Mouse (Mus musculus) hindbrain, embryonic 12.5 days (tissue): ENCODE results near the gene Uts2. TPM values are rescaled to one million over a fixed set of nuclear protein-coding genes. Genes with fewer than 3 reads are reported as not detected.

Experiments
- ATAC-seq: fragments of 200-750 bp; cut with Nextera tagmentation; 2 replicates; pipeline ENCODE4 v1.8.0; 2017; ENCODE audit warnings: moderate TSS enrichment; ENCODE audit not compliant: low FRiP score
- H3K27ac ChIP-seq: fragments of 300-500 bp; sonication (generic); 2 replicates; pipeline ENCODE4 v1.5.1; 2016; ENCODE audit warnings: mild to moderate bottlenecking
- H3K27me3 ChIP-seq: fragments of 300-500 bp; sonication (generic); 2 replicates; pipeline ENCODE4 v1.6.1; 2016; ENCODE audit warnings: mild to moderate bottlenecking
- H3K36me3 ChIP-seq: fragments of 300-500 bp; sonication (generic); 2 replicates; pipeline ENCODE4 v1.6.1; 2016; ENCODE audit warnings: mild to moderate bottlenecking
- H3K4me1 ChIP-seq: fragments of 300-500 bp; sonication (generic); 2 replicates; pipeline ENCODE4 v1.6.1; 2016
- H3K4me2 ChIP-seq: fragments of 300-500 bp; sonication (generic); replicated peaks from 2 replicates; pipeline ENCODE4 v1.6.1; 2016; ENCODE audit warnings: mild to moderate bottlenecking
- H3K4me3 ChIP-seq: fragments of 300-500 bp; sonication (generic); 2 replicates; pipeline ENCODE4 v1.5.1; 2016; ENCODE audit warnings: mild to moderate bottlenecking
- H3K9ac ChIP-seq: fragments of 300-500 bp; sonication (generic); 2 replicates; pipeline ENCODE4 v1.6.1; 2016; ENCODE audit warnings: mild to moderate bottlenecking, moderate library complexity
- H3K9me3 ChIP-seq: fragments of 300-500 bp; sonication (generic); replicated peaks from 2 replicates; pipeline ENCODE4 v1.6.1; 2016; ENCODE audit warnings: mild to moderate bottlenecking
- WGBS: fragments of 180-500 bp; shearing (Covaris S2); methylation state at CpG from one replicate; pipeline ENCODE4 v1.1.7; 2016; 5-methylcytosine and 5-hydroxymethylcytosine counted together
- polyA plus RNA-seq: library from polyadenylated mRNA; unstranded; fragments of >200 nt; fragmentation: Nextera tagmentation; extraction: Ambion mirVana; gene quantifications from 2 replicates; pipeline ENCODE4 v1.2.1, GENCODE M21; 2016

Uts2 gene
- polyA plus RNA-seq, 1 experiment from 2014 or later = not detected

DNA sequence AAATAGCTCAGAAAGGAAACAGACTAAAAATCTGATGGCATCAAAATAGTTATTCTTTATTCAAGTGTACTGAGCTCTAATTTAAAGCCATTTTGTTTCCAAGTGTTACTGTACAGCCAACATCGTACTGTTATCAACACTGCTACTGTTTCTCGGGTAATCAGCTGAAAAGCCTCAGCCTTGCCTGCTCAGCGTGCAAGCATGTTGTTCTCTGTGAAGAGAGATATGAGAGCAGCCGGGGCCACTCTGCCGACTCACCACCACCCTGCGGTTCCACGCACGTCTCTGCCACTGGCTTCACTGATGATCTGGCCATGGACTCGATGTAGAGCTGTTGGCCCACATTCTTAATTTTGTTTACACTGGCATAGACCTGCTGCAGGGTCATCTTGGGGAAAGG is 27.3 kb downstream of the Uts2 start:
- Histone ChIP-seq H3K4me2 (no peak overlapping the region), H3K9me3 (no peaks in the 10 kb centered on the region), H3K36me3 (0 out of 2 replicates have a peak, but pooled peaks cover 2% of the 10 kb centered on the region), H3K27me3 (no peaks in the 10 kb centered on the region), H3K9ac (no peak overlapping the region), H3K4me1 (no peaks in the 10 kb centered on the region), H3K4me3 (no peak overlapping the region), H3K27ac (no peak overlapping the region)
- ATAC-seq = no peak
- WGBS = 92% methylated on average over 9 of the region's 9 CpGs

DNA sequence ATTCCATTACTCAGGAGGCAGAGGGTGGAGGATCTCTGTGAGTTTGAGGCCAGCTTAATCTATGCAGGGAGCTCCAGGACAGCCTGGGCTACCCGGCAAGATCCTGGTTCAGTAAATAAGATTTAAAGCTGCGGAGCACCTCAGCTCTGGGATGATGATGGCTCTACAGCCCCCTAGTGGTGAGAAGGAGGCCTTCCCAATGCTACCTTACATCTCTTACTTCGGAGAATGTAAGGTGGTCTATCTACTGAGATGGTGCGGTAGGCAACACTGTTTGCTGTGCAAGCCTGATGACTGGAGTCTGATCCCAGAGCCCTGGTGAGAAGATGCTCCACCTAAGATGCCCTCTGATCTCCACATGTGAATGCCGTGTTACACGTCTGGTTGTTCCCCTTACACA is 30.1 kb downstream of the Uts2 start:
- WGBS = 50% methylated on average over 6 of the region's 6 CpGs

DNA sequence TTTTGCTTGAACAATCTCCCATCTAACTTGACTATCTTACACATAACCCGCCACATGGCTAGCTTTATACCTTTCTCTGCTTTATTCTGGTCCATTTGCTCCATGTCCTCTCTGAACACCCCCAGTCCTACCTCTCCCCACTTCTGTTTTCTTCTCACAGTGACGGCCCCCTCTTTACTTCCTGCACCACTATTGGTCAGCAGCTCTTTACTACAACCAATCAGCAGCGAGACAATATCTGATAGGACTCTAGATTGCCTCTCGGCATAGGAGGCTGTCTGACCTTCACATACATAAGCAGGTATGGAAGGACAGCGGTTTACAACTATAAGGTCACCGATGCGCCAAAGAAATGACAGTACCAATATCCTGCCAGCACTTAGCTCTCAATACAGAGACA is 39.6 kb downstream of the Uts2 start:
- 88% methylated on average over 7 of the region's 7 CpGs for WGBS
- Histone ChIP-seq H3K27me3 (no peaks in the 10 kb centered on the region), H3K9ac (no peak overlapping the region), H3K27ac (no peak overlapping the region), H3K4me1 (no peaks in the 10 kb centered on the region), H3K9me3 (no peaks in the 10 kb centered on the region), H3K4me3 (no peak overlapping the region), H3K4me2 (no peak overlapping the region), H3K36me3 (no peaks in the 10 kb centered on the region)
- ATAC-seq = no peak

More for the DNA sequence above, 30.1 kb downstream of the Uts2 start:
- H3K27ac ChIP-seq = no peak overlapping the region
- H3K9ac ChIP-seq = no peak overlapping the region
- no peak overlapping the region for H3K4me3 ChIP-seq
- no peak for ATAC-seq
- H3K27me3 ChIP-seq = no peaks in the 10 kb centered on the region
- H3K4me2 ChIP-seq = no peak overlapping the region
- H3K36me3 ChIP-seq = 0 out of 2 replicates have a peak, but pooled peaks cover 2% of the 10 kb centered on the region
- no peaks in the 10 kb centered on the region for H3K9me3 ChIP-seq
- H3K4me1 ChIP-seq = no peaks in the 10 kb centered on the region

DNA sequence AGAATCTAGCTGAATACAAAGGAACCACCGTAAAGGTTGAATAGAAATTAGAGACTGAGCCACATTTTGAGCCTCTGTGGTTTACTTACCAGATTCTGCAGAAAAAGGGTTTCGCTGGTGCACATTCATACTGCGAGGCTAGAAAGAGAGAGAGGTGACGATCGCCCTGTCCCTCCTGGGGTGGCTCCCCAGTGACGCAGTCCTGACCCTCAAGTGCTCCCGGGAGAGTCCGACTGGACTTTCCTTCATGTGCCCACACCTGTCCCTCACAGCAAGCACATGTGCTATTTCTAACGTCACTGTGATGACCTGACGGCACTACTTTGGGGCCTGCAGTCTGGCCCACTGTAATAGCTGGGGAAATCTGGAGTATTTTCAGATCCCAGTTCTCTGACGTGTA is 40.9 kb downstream of the Uts2 start:
- Histone ChIP-seq H3K27me3 (no peaks in the 10 kb centered on the region), H3K9ac (no peak overlapping the region), H3K27ac (no peak overlapping the region), H3K36me3 (no peaks in the 10 kb centered on the region), H3K4me3 (no peak overlapping the region), H3K4me1 (no peaks in the 10 kb centered on the region), H3K9me3 (no peaks in the 10 kb centered on the region), H3K4me2 (no peak overlapping the region)
- ATAC-seq = no peak
- WGBS = 89% methylated on average over 11 of the region's 11 CpGs

- ATAC-seq = no peak
- Histone ChIP-seq H3K4me1 (peaks cover 11% of the 10 kb centered on the region), H3K4me3 (no peak overlapping the region), H3K9ac (no peak overlapping the region), H3K9me3 (no peaks in the 10 kb centered on the region), H3K4me2 (no peak overlapping the region), H3K36me3 (no peaks in the 10 kb centered on the region), H3K27me3 (peaks cover 11% of the 10 kb centered on the region; the same call in 1 of the 2 replicates), H3K27ac (no peak overlapping the region)
- 87% methylated on average over 5 of the region's 5 CpGs for WGBS
Measured at GRCm38 (mm10) chr4:151041506-151041905, 44.6 kb downstream of the Uts2 start.

DNA sequence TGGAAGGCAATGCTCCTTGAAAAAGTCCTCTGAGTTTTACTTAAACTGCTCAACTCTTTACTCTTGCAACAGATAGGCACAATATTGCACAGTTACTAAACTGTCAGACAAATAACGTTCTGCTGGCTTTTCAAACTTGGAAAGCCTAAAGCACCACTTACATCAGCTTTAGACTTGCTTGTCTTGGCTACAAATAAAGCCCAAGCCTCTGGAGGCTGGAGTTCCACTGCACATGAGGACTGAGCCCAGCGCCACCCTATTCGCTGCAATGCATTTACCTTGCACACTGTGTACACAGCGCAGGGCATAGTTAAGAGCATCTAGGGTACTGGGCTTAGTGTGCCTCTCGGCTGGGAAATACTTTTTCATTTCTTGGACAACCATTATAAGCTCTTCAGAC is 46.4 kb downstream of the Uts2 start:
- Histone ChIP-seq H3K9ac (no peak overlapping the region), H3K9me3 (no peaks in the 10 kb centered on the region), H3K4me1 (peaks cover 11% of the 10 kb centered on the region), H3K4me3 (peak overlapping the region; percentile 54; the same call in 1 of the 2 replicates), H3K36me3 (peaks cover 5% of the 10 kb centered on the region; the same call in 1 of the 2 replicates), H3K27ac (no peak overlapping the region), H3K27me3 (peaks cover 11% of the 10 kb centered on the region; the same call in 1 of the 2 replicates), H3K4me2 (peak overlapping the region; percentile 92)
- 53% methylated on average over 5 of the region's 5 CpGs for WGBS
- ATAC-seq = no peak

DNA sequence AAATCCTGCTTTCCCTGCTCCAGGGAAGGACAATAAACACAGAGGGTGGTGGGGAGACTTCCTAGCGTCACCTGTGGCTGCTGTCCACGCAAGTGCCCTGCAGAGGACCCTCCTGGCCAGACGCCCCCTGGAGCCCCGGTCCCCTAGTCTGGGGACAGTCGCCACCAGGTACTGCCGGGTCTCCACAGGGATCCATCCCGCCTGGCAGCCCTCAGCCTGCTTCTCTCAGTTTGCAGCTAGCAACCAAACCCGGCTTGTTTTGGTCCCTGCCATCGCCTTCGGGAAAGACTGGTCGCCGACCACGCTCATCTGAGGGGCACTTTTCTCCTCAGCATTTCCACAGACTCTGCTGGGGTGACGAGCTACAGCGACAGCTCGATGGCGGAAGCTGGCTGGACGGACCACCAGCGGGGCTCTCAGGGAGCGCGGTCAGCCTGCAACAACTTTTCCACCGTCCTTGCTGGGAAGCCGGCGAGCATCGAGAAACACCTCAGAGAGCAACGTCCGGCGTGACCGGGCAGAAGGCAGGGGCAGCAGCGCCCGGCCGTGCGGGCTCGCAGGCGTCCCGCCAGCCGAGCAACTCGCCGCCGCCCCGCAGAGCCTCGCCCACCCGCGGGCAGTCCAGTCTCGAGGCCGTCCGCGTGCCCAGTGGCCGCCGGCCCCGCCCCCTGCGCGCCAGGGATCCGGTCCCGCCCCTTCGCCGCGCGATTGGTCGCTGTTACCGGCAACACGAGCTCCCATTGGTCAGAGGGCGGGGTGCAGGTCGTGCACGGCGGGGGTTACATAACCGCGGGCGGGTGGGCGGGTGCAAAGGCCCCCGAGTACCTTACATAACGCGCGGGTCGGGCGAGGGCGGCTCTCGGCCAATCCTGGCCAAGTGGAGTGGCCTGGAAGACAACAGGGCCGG is 47.4 kb downstream of the Uts2 start, which contains the start of gene Per3:
TSS of gene Per3 (minus strand) at position 629 of the 907 bp plus-strand sequence.
- Histone ChIP-seq H3K36me3 (peaks cover 15% of the 10 kb centered on the region; the same call in 1 of the 2 replicates), H3K27me3 (peaks cover 11% of the 10 kb centered on the region; the same call in 1 of the 2 replicates), H3K4me2 (peak within 1 kb of the TSS; percentile 92), H3K4me1 (peaks cover 11% of the 10 kb centered on the region), H3K27ac (peak within 1 kb of the TSS; percentile 23), H3K4me3 (peak within 1 kb of the TSS; percentile 54), H3K9ac (peak within 1 kb of the TSS; percentile 63), H3K9me3 (no peaks in the 10 kb centered on the region)
- ATAC-seq = peak; percentile 98
- WGBS = under 1% methylated on average over 59 of the region's 79 CpGs

GRCm38 (mm10) chr4:151044944-151045570 is 48.2 kb downstream of the Uts2 start:
- H3K27ac ChIP-seq = peak overlapping the region; percentile 23; the same call in 1 of the 2 replicates
- peaks cover 11% of the 10 kb centered on the region; the same call in 1 of the 2 replicates for H3K27me3 ChIP-seq
- H3K4me2 ChIP-seq = peak overlapping the region; percentile 92
- 6% methylated on average over 21 of the region's 21 CpGs for WGBS
- peaks cover 11% of the 10 kb centered on the region for H3K4me1 ChIP-seq
- no peaks in the 10 kb centered on the region for H3K9me3 ChIP-seq
- H3K36me3 ChIP-seq = peaks cover 21% of the 10 kb centered on the region; the same call in 1 of the 2 replicates
- H3K4me3 ChIP-seq = peak overlapping the region; percentile 54
- ATAC-seq = no peak
- H3K9ac ChIP-seq = peak overlapping the region; percentile 43; the same call in 1 of the 2 replicates

DNA sequence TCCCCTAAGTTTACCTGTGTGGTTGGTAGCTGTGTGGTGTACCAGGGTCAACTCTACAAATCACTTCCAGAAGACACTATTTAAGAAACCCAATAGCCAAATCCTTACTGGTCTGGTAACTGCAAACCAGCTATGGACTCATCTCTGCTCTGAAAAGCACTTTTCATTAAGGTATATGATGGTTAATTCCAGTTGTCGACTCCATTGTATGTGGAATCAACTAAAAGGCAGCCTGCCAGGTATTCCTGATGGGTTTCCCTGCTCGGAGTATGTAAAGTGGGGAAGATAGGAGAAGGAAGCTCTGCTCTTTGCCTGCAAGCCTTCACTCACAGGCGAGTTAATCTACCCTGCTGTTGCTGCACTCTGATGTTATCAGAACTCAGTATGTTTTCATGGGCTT is 49.6 kb downstream of the Uts2 start:
- 92% methylated on average over 3 of the region's 3 CpGs for WGBS
- Histone ChIP-seq H3K9me3 (no peaks in the 10 kb centered on the region), H3K27ac (no peak overlapping the region), H3K27me3 (peaks cover 11% of the 10 kb centered on the region; the same call in 1 of the 2 replicates), H3K4me1 (peaks cover 11% of the 10 kb centered on the region), H3K4me2 (no peak overlapping the region), H3K36me3 (peaks cover 32% of the 10 kb centered on the region), H3K9ac (no peak overlapping the region), H3K4me3 (no peak overlapping the region)
- ATAC-seq = no peak

DNA sequence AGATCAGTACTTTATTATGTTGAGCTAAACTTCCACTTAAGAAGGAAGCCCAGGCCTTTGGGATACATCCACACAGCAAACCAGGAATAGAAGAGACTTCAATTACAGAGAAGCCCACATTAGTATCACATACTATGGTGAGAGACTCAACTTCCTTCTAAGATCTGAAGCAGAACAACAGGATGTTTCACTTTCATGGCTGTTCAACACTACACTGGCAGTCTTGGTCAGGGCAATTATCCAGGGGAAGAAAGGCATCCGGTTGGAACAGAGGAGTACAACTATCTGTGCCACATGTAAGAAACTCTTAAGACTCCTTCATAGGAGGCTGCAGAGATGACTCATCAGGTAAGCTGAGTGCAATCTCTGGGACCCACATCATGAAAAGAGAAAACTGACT is 54.3 kb downstream of the Uts2 start:
- Histone ChIP-seq H3K27me3 (no peaks in the 10 kb centered on the region), H3K27ac (no peak overlapping the region), H3K9me3 (no peaks in the 10 kb centered on the region), H3K4me1 (peaks cover 3% of the 10 kb centered on the region), H3K36me3 (peaks cover 53% of the 10 kb centered on the region), H3K4me2 (no peak overlapping the region), H3K9ac (no peak overlapping the region), H3K4me3 (no peak overlapping the region)
- no peak for ATAC-seq
- 85% methylated on average over 1 of the region's 1 CpGs for WGBS
